Mouse (Mus musculus) MEL (cell line): Measurements from ENCODE around the gene Iqcc. TPM values are rescaled to one million over a fixed set of nuclear protein-coding genes. Genes with fewer than 3 reads are reported as not detected.
A peak's percentile ranks its signal among the peaks of the same experiment; 100 is the strongest.

Experiments used
- DNase-seq: peaks from one replicate; pipeline ENCODE4 v3.0.0; 2011; ENCODE audit warnings: low read depth, low spot score
- H3K27ac ChIP-seq: 2 replicates; pipeline ENCODE4 v1.5.1; 2012; ENCODE audit warnings: low read depth, mild to moderate bottlenecking, control low read depth, low read length, moderate library complexity; ENCODE audit not compliant: control insufficient read depth
- H3K27me3 ChIP-seq, 2 experiments: fragments of 150-350 bp in 1 of 2; sonication (generic) in 1 of 2; 2 replicates each; pipeline ENCODE4 v1.6.1; 2012; ENCODE audit warnings: low read length in 2 of 2, mild to moderate bottlenecking in 2 of 2, improper control_type of control experiment in 1 of 2, moderate library complexity in 1 of 2; ENCODE audit not compliant: insufficient read depth in 2 of 2, control insufficient read depth in 1 of 2
- H3K36me3 ChIP-seq, 2 experiments: 2 replicates each; pipeline ENCODE4 v1.6.1; 2012 to 2014; ENCODE audit warnings: low read length in 2 of 2, improper control_type of control experiment in 1 of 2, inconsistent platforms in 1 of 2, mild to moderate bottlenecking in 1 of 2; ENCODE audit not compliant: insufficient read depth in 2 of 2, control insufficient read depth in 1 of 2
- H3K4me1 ChIP-seq, 2 experiments: fragments of 150-350 bp in 1 of 2; sonication (generic) in 1 of 2; 2 replicates each; pipeline ENCODE4 v1.6.1; 2012; ENCODE audit warnings: low read length in 2 of 2, improper control_type of control experiment in 1 of 2, mild to moderate bottlenecking in 1 of 2; ENCODE audit not compliant: insufficient read depth in 2 of 2, control insufficient read depth in 1 of 2
- H3K4me3 ChIP-seq, 2 experiments: fragments of 150-350 bp in 1 of 2; sonication (generic) in 1 of 2; 2 replicates each; pipeline ENCODE4 v1.5.1; 2012; ENCODE audit warnings: low read depth in 2 of 2, low read length in 2 of 2, mild to moderate bottlenecking in 2 of 2, moderate library complexity in 2 of 2, control low read depth in 1 of 2, improper control_type of control experiment in 1 of 2; ENCODE audit not compliant: control insufficient read depth in 1 of 2, insufficient read depth in 1 of 2
- H3K79me2 ChIP-seq: 2 replicates; pipeline ENCODE4 v1.6.1; 2012; ENCODE audit warnings: mild to moderate bottlenecking, low read length, moderate library complexity; ENCODE audit not compliant: control insufficient read depth, poor library complexity, insufficient read depth
- H3K9ac ChIP-seq: 2 replicates; pipeline ENCODE4 v1.6.1; 2012; ENCODE audit warnings: low read depth, mild to moderate bottlenecking, control low read depth, low read length, moderate library complexity; ENCODE audit not compliant: control insufficient read depth, poor library complexity, severe bottlenecking
- H3K9me3 ChIP-seq: fragments of 150-350 bp; sonication (generic); replicated peaks from 2 replicates; pipeline ENCODE4 v1.6.1; 2012; ENCODE audit warnings: mild to moderate bottlenecking, low read length, improper control_type of control experiment, moderate library complexity; ENCODE audit not compliant: insufficient read depth
- BHLHE40 ChIP-seq: IDR thresholded peaks from 2 replicates; pipeline ENCODE4 v1.6.1; 2012; ENCODE audit warnings: low read depth, mild to moderate bottlenecking, inconsistent platforms, low read length, improper control_type of control experiment, borderline replicate concordance
- CHD1 ChIP-seq: IDR thresholded peaks from 2 replicates; pipeline ENCODE4 v1.6.1; 2012; ENCODE audit warnings: low read depth, mild to moderate bottlenecking, inconsistent platforms, low read length, improper control_type of control experiment
- ELF1 ChIP-seq: IDR thresholded peaks from 2 replicates; pipeline ENCODE4 v1.6.1; 2014; ENCODE audit warnings: low read depth, mild to moderate bottlenecking, inconsistent platforms, low read length, improper control_type of control experiment, moderate library complexity
- GATA1 ChIP-seq: IDR thresholded peaks from 2 replicates; pipeline ENCODE4 v1.6.1; 2011; ENCODE audit warnings: low read depth, low read length, improper control_type of control experiment
- KAT2A ChIP-seq: conservative IDR thresholded peaks from 2 replicates; pipeline ENCODE4 v1.6.1; 2012; ENCODE audit warnings: low read depth, low read length, improper control_type of control experiment, inconsistent platforms
- MXI1 ChIP-seq: IDR thresholded peaks from 2 replicates; pipeline ENCODE4 v1.6.1; 2011; ENCODE audit warnings: mild to moderate bottlenecking, low read depth, low read length, improper control_type of control experiment
- SIN3A ChIP-seq: IDR thresholded peaks from 2 replicates; pipeline ENCODE4 v1.6.1; 2012; ENCODE audit warnings: low read length, improper control_type of control experiment, inconsistent platforms
- SMC3 ChIP-seq: IDR thresholded peaks from 2 replicates; pipeline ENCODE4 v1.6.1; 2011; ENCODE audit warnings: low read depth, low read length, improper control_type of control experiment
- UBTF ChIP-seq: IDR thresholded peaks from 2 replicates; pipeline ENCODE4 v1.6.1; 2012; ENCODE audit warnings: low read depth, mild to moderate bottlenecking, inconsistent platforms, low read length, improper control_type of control experiment, moderate library complexity, borderline replicate concordance; ENCODE audit not compliant: insufficient read depth
- ZC3H11A ChIP-seq: IDR thresholded peaks from 2 replicates; pipeline ENCODE4 v1.6.1; 2012; ENCODE audit warnings: low read depth, mild to moderate bottlenecking, inconsistent platforms, low read length, improper control_type of control experiment
- ZNF384 ChIP-seq: IDR thresholded peaks from 2 replicates; pipeline ENCODE4 v1.6.1; 2012; ENCODE audit warnings: low read depth, mild to moderate bottlenecking, inconsistent platforms, low read length, improper control_type of control experiment
- polyA plus RNA-seq, 2 experiments: library from polyadenylated mRNA; stranded (reverse) in 1 of 2; unstranded in 1 of 2; fragments of >175 nt in 1 of 2; fragments of >200 nt in 1 of 2; gene quantifications; 2 replicates each; pipeline versions ENCODE4 v1.2.1 to v1.2.4; 2012; ENCODE audit warnings: low replicate concordance in 2 of 2, low read depth in 1 of 2; ENCODE audit not compliant: insufficient read length in 2 of 2, insufficient read depth in 1 of 2, missing spikeins in 1 of 2
- total RNA-seq: library from RNA; depleted of rRNA; stranded (reverse); fragments of 300-350 nt; gene quantifications from 2 replicates; pipeline ENCODE4 v1.2.3, GENCODE M21; 2012

Gene Iqcc
- total and polyA plus RNA-seq, 3 experiments: 13.6 to 18.5 TPM; not detected in 1

DNA sequence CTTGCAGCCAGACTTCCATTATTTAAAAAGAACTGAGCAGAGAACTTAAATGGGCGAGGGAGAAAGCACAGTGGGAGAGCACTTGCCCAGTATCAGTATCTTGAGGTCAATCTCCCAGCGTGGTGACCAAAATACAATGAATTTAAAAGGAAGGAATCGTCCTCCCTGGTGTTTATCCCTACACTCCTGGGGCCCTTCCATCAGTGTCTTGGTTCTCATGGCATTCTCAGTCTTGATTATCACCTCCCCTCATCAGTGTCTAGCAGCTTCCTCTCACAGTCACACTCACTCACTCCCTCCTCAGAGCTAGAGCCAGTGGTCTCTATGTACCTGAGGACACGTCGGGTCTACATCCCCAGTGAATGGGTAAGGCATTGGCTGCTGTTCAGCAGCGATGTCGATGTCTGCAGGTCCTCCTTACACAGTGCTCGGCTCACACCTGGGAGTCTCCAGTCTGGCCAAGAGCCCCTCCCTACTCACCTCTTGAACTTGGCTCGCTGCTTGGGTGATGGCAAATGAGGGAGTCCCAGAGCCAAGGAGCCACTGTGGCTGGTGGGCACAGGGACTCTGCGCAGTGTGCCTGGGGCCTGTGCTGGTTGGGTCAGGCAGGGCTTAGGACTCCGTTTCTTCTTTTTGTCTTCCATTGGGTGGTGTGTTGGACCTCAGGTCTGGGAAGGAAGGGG is 3.4 kb upstream of the Iqcc start:
- no peak for TF ChIP-seq SIN3A
- TF ChIP-seq BHLHE40: no peak
- TF ChIP-seq ELF1: no peak
- TF ChIP-seq CHD1: no peak
- H3K79me2 ChIP-seq: peaks cover 4% of the 10 kb centered on the region; the same call in 1 of the 2 replicates
- H3K27me3 ChIP-seq: no peaks in the 10 kb centered on the region
- H3K4me1 ChIP-seq: peaks cover 3 to 17% of the 10 kb centered on the region in 2 experiments; a peak in 3 of 4 replicates
- no peaks in the 10 kb centered on the region for H3K9me3 ChIP-seq
- no peak overlapping the region for H3K4me3 ChIP-seq
- peak overlapping the region; percentile 77; the same call in 1 of the 2 replicates for H3K9ac ChIP-seq
- peaks cover 0 to 9% of the 10 kb centered on the region in 2 experiments; a peak in 3 of 4 replicates for H3K36me3 ChIP-seq
- no peak for DNase-seq
- no peak overlapping the region for H3K27ac ChIP-seq

DNA sequence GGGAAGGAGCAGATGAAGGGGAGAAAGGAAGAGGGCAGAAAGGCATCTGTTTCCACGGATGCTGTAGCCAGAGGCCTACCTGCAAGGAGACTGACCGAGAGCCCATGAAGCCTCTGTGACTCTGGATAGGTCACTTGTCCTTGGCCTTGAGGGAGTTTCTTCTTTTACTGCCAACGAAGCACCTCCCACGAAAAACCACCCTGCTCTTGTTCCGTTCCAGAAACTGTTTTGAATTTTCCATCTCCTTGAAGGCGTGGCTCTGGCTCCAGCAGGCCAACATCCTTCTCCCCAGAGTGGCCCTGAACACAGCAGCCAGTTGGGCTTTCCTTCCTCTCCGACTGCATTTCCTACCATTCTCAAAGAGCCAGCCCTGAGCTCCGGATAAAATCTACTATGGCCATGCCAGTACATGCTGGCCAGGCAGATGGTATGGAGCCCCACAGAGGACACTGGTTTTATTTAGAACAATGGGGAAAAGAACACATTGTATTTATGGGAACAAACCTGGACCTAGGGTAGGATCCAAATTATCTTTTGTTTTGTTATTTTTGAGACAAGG is 2.5 kb upstream of the Iqcc start:
- no peaks in the 10 kb centered on the region for H3K9me3 ChIP-seq
- no peak overlapping the region for H3K27ac ChIP-seq
- TF ChIP-seq KAT2A (no peak), UBTF (no peak), SMC3 (no peak), MXI1 (no peak), ZC3H11A (no peak), GATA1 (no peak), ZNF384 (no peak)
- TF ChIP-seq, all 39 proteins: peak for 0
- H3K27me3 ChIP-seq: no peaks in the 10 kb centered on the region
- H3K4me1 ChIP-seq: peaks cover 3 to 17% of the 10 kb centered on the region in 2 experiments; a peak in 3 of 4 replicates
- H3K9ac ChIP-seq: no peak overlapping the region
- DNase-seq: no peak
- H3K79me2 ChIP-seq: peaks cover 4% of the 10 kb centered on the region; the same call in 1 of the 2 replicates
- peaks cover 0 to 7% of the 10 kb centered on the region in 2 experiments; a peak in 3 of 4 replicates for H3K36me3 ChIP-seq
- no peak overlapping the region for H3K4me3 ChIP-seq
